Mouse (Mus musculus) erythroblast, embryonic 14.5 days (primary cell): ENCODE data around the gene Parp9. TPM values are rescaled to one million over a fixed set of nuclear protein-coding genes. Genes with fewer than 3 reads are reported as not detected.
A peak's percentile ranks its signal among the peaks of the same experiment; 100 is the strongest.
"Not testable (repeated sequence)": the region's sequence is repeated elsewhere in the genome, so short reads cannot be mapped to it uniquely, and the experiment has no call there.

Source experiments
- H3K27me3 ChIP-seq: 2 replicates; pipeline ENCODE4 v1.6.1; 2012; ENCODE audit warnings: inconsistent platforms; ENCODE audit not compliant: control insufficient read depth
- H3K36me3 ChIP-seq: 2 replicates; pipeline ENCODE4 v1.6.1; 2012; ENCODE audit warnings: mild to moderate bottlenecking, inconsistent platforms; ENCODE audit not compliant: control insufficient read depth
- H3K4me1 ChIP-seq: 2 replicates; pipeline ENCODE4 v1.6.1; 2012; ENCODE audit warnings: inconsistent platforms; ENCODE audit not compliant: control insufficient read depth
- H3K4me3 ChIP-seq: replicated peaks from 2 replicates; pipeline ENCODE3; 2012; ENCODE audit warnings: moderate library complexity, mild to moderate bottlenecking, inconsistent platforms
- H3K9me3 ChIP-seq: 2 replicates; pipeline ENCODE4 v1.6.1; 2012; ENCODE audit warnings: low read length, inconsistent platforms, mixed read lengths; ENCODE audit not compliant: control insufficient read depth
- GATA1 ChIP-seq: IDR thresholded peaks from 2 replicates; pipeline ENCODE4 v1.6.1; 2012; ENCODE audit warnings: low read length, inconsistent platforms, mixed read lengths
- TAL1 ChIP-seq: IDR thresholded peaks from 3 replicates; pipeline ENCODE4 v1.6.1; 2012; ENCODE audit warnings: low read length, inconsistent platforms, mixed read lengths
- polyA plus RNA-seq: library from polyadenylated mRNA; stranded (reverse); fragments of >175 nt; gene quantifications from 2 replicates; pipeline ENCODE4 v1.2.3, GENCODE M21; 2012

Parp9 gene
- polyA plus RNA-seq, 1 experiment: 0.03 TPM

DNA sequence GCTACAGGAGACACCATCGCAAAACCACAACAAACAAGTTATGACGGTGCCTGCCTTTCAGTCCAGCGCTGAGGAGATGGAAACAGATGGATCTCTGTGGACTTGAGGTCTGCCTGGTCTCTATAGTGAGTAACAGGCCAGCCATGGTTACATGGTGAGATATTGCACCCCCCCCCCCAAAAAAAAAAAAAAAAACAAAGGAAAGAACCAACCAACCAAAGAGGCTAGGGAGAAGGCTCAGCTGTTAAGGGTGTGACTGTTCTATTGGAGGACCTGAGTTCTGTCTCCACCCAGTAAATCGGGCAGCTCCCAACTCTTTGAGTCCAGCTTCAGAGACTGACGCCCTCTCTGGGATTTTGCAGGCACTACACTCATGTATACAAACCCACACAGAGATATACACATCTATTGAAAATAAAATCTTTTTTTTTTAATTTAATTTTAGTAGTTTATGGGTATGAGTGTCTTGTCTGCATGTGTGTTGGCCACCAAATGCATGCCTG, 14.4 kb downstream of the Parp9 start:
- Histone ChIP-seq H3K9me3 (no peaks in the 10 kb centered on the region), H3K36me3 (peaks cover 8% of the 10 kb centered on the region), H3K27me3 (no peaks in the 10 kb centered on the region), H3K4me3 (no peak overlapping the region), H3K4me1 (no peaks in the 10 kb centered on the region)
- TF ChIP-seq GATA1 (no peak), TAL1 (no peak)

DNA sequence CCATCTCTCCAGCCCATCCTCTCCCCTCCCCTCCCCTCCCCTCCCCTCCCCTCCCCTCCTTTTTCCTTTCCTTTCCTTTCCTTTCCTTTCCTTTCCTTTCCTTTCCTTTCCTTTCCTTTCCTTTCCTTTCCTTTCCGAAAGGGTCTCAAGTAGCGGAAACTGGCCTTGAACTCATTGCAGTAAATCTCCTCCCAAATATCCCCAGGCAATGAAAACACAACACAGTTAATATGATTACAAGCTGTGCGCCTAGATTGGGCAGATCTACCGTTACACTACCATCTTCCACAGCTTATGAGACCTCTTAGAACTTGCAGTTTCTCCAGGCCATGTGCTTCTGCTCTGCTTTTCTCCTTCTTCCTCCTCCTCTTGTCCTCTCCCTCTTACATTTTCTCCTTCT, 27.7 kb downstream of the Parp9 start:
- not testable (repeated sequence) for H3K4me3 ChIP-seq, H3K4me1 ChIP-seq, H3K9me3 ChIP-seq, H3K36me3 ChIP-seq, H3K27me3 ChIP-seq

DNA sequence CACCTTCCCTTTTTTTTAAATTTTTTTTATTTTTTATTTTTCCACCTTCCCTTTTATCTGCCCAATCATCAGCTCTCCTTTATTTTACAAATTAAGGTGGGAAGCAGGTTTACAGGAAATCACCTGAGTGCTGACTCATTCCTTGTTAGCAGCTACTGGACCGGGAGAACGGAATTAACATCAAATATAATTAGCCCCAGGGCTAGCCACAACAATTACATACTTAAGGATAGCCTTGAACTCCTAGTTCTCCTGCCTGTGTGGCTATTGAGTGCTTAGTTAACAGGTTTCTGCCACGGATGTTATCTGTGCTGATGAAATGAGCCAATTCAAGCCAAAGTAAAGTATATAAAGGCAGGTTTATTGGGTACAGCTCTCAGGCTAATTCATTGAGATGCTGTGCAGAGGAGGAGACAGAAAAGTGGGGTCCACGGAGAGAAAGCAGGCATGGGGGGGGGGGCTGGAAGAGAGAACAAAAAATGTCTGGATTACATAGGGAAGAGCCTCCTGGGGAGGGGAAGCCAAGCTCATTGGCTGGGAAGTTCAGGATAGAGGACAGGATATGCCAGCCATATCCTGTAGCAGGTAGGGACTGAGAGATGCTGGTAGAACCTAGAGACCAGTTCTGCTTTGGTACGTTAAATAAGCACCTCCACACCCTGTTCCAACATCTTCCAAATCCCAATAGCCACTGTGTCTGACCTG, 28.3 kb downstream of the Parp9 start:
- Histone ChIP-seq H3K36me3 (peaks cover 12% of the 10 kb centered on the region), H3K4me1 (no peaks in the 10 kb centered on the region), H3K27me3 (no peaks in the 10 kb centered on the region), H3K9me3 (no peaks in the 10 kb centered on the region), H3K4me3 (no peak overlapping the region)
- TF ChIP-seq TAL1: no peak
- no peak for TF ChIP-seq GATA1

DNA sequence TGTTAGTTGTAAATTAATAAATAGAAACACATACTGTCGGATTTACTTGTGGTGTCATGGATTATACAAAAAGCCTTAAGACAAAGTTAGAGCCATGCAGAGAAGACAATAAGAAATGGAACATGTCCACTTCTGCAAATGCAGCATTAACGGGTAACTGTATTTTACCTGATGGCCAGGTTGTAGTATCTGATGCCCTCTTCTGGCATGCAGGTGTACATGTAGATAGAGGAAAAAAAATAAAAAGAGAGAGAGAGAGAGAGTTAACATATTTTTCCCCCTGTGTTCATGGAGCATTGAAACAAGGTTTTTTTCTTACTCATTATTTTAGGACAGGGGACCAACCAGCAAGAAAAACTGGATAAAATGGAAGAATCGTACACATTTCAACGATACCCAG, 29.0 kb downstream of the Parp9 start:
- TF ChIP-seq GATA1 (no peak), TAL1 (no peak)
- Histone ChIP-seq H3K36me3 (peaks cover 19% of the 10 kb centered on the region), H3K27me3 (no peaks in the 10 kb centered on the region), H3K9me3 (no peaks in the 10 kb centered on the region), H3K4me3 (no peak overlapping the region), H3K4me1 (no peaks in the 10 kb centered on the region)

DNA sequence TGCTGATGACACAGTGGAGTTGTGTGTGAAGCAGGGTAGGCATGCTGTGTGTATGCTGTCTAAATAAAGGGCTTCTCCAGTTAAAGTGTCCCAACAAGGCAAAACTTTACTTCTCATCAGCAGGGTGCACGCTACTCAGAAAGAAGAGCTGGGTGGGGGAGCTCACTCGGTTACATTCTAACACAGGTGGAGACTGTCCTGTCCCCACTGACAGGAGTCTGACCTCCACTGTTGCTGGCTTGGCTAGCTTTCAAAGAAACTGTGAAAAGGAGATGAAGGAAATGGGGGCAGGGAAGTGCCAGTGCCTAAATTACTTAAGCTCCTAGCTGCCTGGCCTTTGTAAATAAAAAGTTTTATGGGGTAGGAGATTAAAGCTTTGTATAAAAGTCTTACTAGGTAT, 29.9 kb downstream of the Parp9 start:
- Histone ChIP-seq H3K4me3 (no peak overlapping the region), H3K36me3 (peaks cover 19% of the 10 kb centered on the region), H3K9me3 (no peaks in the 10 kb centered on the region), H3K27me3 (no peaks in the 10 kb centered on the region), H3K4me1 (no peaks in the 10 kb centered on the region)
- TF ChIP-seq TAL1: no peak
- TF ChIP-seq GATA1: no peak

DNA sequence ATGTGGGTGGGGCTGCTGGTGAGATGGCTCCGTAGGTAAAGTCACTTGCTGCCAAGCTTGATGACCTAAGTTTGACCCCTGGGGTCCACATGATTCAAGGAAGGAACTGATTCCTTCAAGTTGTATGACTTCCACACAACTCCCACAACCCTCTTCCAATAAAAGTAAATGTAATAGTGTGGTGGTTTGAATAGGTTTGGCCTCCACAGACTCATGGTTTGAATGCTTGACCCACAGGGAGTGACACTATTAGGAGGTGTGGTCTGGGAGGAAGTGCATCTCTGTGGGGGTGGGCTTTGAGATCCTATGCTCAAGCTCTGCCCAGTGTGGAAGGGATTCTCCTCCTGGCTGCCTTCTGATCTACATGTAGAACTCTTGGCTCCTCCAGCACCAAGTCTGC, 35.8 kb downstream of the Parp9 start:
- H3K4me3 ChIP-seq: no peak overlapping the region
- H3K9me3 ChIP-seq: no peaks in the 10 kb centered on the region
- peaks cover 17% of the 10 kb centered on the region for H3K36me3 ChIP-seq
- no peaks in the 10 kb centered on the region for H3K27me3 ChIP-seq
- no peak for TF ChIP-seq GATA1
- TF ChIP-seq TAL1: no peak
- H3K4me1 ChIP-seq: peaks cover 6% of the 10 kb centered on the region

DNA sequence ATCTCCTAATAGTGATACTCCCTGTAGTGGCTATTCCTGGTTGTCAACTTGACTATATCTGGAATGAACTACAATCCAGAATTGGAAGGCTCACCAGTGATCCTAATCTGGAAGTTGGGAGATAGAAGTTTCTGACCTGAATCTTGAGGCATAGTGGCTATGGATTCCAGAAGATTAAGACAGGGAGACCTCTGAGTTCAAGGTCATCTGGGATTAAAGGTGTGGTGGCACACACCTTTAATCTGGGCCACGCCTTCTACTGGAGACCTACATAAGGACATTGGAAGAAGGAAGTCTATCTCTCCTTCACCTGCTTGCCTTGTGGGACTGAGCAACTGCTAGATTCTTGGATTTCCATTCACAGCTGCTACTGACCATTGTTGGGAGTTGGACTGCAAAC, 40.2 kb downstream of the Parp9 start, which contains the start of gene Kpna1:
Gene Kpna1 (plus strand): TSS at position 301 of the 400 bp plus-strand sequence.
- H3K4me1 ChIP-seq: peaks cover 36% of the 10 kb centered on the region
- H3K36me3 ChIP-seq, H3K4me3 ChIP-seq, H3K9me3 ChIP-seq, H3K27me3 ChIP-seq: not testable (repeated sequence)

DNA sequence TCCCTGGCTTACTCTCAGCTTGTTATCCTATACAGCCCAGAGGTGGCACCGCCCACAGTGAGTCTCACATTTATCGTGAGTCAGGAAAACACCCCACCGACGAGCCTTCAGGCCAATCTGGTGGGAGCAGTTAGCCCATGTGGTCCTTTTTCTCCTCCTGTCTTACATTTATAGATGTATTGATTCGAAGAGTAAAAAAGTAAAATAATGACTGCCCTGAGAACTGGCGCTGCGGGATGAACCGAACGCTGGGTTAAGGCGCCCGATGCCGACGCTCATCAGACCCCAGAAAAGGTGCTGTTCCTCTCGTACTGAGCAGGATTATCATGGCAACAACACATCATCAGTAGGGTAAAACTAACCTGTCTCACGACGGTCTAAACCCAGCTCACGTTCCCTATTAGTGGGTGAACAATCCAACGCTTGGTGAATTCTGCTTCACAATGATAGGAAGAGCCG, 43.1 kb downstream of the Parp9 start:
- Histone ChIP-seq H3K27me3 (no peaks in the 10 kb centered on the region), H3K4me1 (peaks cover 52% of the 10 kb centered on the region), H3K9me3 (no peaks in the 10 kb centered on the region), H3K4me3 (peak overlapping the region; percentile 60), H3K36me3 (peaks cover 6% of the 10 kb centered on the region; the same call in 1 of the 2 replicates)
- no peak for TF ChIP-seq TAL1
- TF ChIP-seq GATA1: no peak

DNA sequence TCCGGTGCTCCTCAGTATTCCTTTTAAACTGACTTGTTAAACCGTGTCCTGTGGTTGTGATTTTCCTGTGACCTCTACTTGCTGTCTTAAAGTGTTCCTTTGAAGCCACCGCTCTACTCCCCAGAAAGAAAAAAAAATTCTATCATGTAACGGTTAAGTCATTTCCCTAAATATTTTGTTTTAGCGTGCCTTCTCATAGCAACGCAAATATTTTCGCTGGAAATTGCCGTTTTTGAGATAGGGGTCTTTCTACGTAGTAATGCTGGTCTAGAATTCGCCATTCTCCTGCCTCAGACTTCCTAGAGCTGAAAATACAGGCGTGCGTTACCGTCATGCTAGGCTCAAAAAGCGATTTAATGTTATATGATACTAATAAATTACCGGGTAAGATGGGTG, 44.2 kb downstream of the Parp9 start:
- Histone ChIP-seq H3K4me3 (peak overlapping the region; percentile 78), H3K36me3 (peaks cover 6% of the 10 kb centered on the region; the same call in 1 of the 2 replicates), H3K4me1 (peaks cover 56% of the 10 kb centered on the region), H3K27me3 (no peaks in the 10 kb centered on the region), H3K9me3 (no peaks in the 10 kb centered on the region)
- TF ChIP-seq TAL1 (no peak), GATA1 (no peak)
